Mouse (Mus musculus) liver, postnatal 0 days (tissue): Measurements from ENCODE around the gene Agap3.

Experiments used
- CTCF ChIP-seq: sonication (generic); IDR thresholded peaks from 2 replicates; pipeline ENCODE4 v1.5.1; 2016; ENCODE audit warnings: antibody characterized with exemption, low read depth
- EP300 ChIP-seq: IDR thresholded peaks from 2 replicates; pipeline ENCODE4 v1.6.1; 2016; ENCODE audit warnings: antibody characterized with exemption, low read depth, mild to moderate bottlenecking

- TF ChIP-seq CTCF (no peak), EP300 (no peak)
These were observed 25.9 kb downstream of the Agap3 start for GRCm38 (mm10) chr5:24477909-24478308.
